10 mouse cellular contexts compared by ENCODE assay signal in the genomic region with DNA sequence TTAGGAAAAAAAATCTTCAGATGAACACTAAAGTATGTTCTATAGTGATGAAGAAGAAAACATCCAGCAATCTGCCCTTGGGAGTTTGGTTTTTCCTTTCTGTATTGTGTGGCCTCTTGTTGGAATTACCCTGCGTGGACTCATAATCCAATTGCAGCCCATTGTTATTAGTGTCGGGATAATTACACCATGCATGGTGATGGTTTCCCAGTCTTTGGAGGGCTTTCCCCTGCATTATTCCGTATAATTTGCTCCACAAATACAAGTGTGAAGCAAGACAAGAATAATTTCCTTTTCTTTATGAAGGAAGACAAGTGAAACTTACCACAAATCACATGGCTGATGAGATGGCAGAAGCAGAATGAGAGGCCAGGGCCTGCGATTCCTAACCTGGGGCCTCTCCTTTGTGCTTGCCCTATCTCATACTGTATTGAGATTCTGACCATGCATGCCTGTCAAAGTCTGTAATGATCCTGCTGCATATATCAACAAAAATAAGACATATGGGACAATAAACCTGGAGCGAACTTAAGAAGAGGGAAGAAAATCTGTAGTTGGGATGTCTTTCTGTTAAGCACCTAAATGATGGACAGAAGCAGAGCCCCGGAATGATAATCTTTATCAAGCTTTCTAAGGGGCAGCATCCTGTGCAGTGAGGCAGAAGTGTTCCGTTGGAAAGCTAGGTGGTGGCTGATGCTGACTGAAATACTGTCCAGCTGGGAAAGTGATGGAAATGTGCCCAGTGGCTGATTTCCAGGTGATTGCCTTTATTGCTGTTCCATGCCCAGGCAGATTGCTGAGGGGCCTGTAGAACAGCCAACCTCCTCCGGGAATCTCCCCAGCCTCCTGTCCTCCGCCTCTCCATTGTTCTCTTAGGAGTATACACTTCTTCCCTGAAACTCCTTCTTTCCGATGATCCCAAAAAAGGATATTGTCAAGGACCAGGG.
DNase-seq lines count a peak whose midpoint lies in the region; ATAC-seq and TF ChIP-seq lines count a peak whose summit lies in the region.
"Had no signal": no experiment of that assay in that cellular context is flagged by ENCODE, and none has a peak within 500 bp of the region (broad histone marks: within the 10 kb centered on the region; RNA-seq: fewer than 3 reads in every experiment).

No protein-coding gene starts in this region.

- no peaks in the 10 kb centered on the region for H3K27me3 ChIP-seq in hindbrain, embryonic 13.5 days
- no peaks in the 10 kb centered on the region for H3K27me3 ChIP-seq in hindbrain, embryonic 11.5 days (ENCODE audit: control insufficient read depth, insufficient read depth, low read length)
- H3K27me3 ChIP-seq in forebrain, postnatal 0 days (ENCODE audit: insufficient read depth, low read length) = no peaks in the 10 kb centered on the region

- H3K4me2 ChIP-seq in hindbrain, embryonic 13.5 days = no peak overlapping the region
- H3K4me2 ChIP-seq in hindbrain, embryonic 11.5 days (replicated peaks; ENCODE audit: low read depth, low read length) = no peak overlapping the region
- H3K4me2 ChIP-seq in forebrain, postnatal 0 days (ENCODE audit: low read depth) = no peak overlapping the region
- H3K4me2 ChIP-seq: lung, embryonic 14.5 days had no signal

- no peak overlapping the region for H3K4me3 ChIP-seq in hindbrain, embryonic 13.5 days
- H3K4me3 ChIP-seq in hindbrain, embryonic 11.5 days (ENCODE audit: low read depth, low read length) = no peak overlapping the region
- no peak overlapping the region for H3K4me3 ChIP-seq in forebrain, postnatal 0 days (ENCODE audit: low read depth, low read length)
- no peak overlapping the region for H3K4me3 ChIP-seq in left cerebral cortex, adult 2 months

- no peak overlapping the region for H3K9ac ChIP-seq in hindbrain, embryonic 13.5 days
- no peak overlapping the region for H3K9ac ChIP-seq in hindbrain, embryonic 11.5 days (ENCODE audit: low read depth, low read length)
- no peak overlapping the region for H3K9ac ChIP-seq in forebrain, postnatal 0 days
- H3K9ac ChIP-seq: lung, embryonic 14.5 days had no signal

- WGBS in hindbrain, embryonic 13.5 days = 63% methylated on average over 10 of the region's 10 CpGs
- 81% methylated on average over 10 of the region's 10 CpGs for WGBS in hindbrain, embryonic 11.5 days
- WGBS in forebrain, postnatal 0 days = 35% methylated on average over 10 of the region's 10 CpGs

- peak overlapping the region; percentile 19 for H3K27ac ChIP-seq in hindbrain, embryonic 13.5 days
- no peak overlapping the region for H3K27ac ChIP-seq in hindbrain, embryonic 11.5 days (ENCODE audit: low read depth, low read length)
- H3K27ac ChIP-seq in forebrain, postnatal 0 days (ENCODE audit: low read depth, low read length) = 0 out of 2 replicates have a peak overlapping the region, but pooled peaks have one; percentile 50
- H3K27ac ChIP-seq in left cerebral cortex, adult 2 months = no peak overlapping the region

- H3K4me1 ChIP-seq in hindbrain, embryonic 13.5 days (replicated peaks) = peaks cover 12% of the 10 kb centered on the region
- H3K4me1 ChIP-seq in hindbrain, embryonic 11.5 days (replicated peaks; ENCODE audit: control insufficient read depth, insufficient read depth, low read length) = no peaks in the 10 kb centered on the region
- 0 out of 2 replicates have a peak, but pooled peaks cover 6% of the 10 kb centered on the region for H3K4me1 ChIP-seq in forebrain, postnatal 0 days (ENCODE audit: insufficient read depth)

- H3K9me3 ChIP-seq in hindbrain, embryonic 13.5 days = no peaks in the 10 kb centered on the region
- no peaks in the 10 kb centered on the region for H3K9me3 ChIP-seq in hindbrain, embryonic 11.5 days (ENCODE audit: control insufficient read depth, low read length)
- H3K9me3 ChIP-seq in forebrain, postnatal 0 days (ENCODE audit: low read length) = no peaks in the 10 kb centered on the region

- DNase-seq in hindbrain, embryonic 11.5 days (ENCODE audit: low spot score) = no peak
- peak; percentile 40 for DNase-seq in Muller cell, postnatal 12 days (ENCODE audit: inconsistent ontology term)
- DNase-seq in brain, embryonic 14.5 days (ENCODE audit: low read depth) = peak; percentile 76
- DNase-seq in forebrain, postnatal 0 days = peak; percentile 44
- no peak for DNase-seq in left cerebral cortex, adult 2 months (ENCODE audit: extremely low spot score in 1 of 2, low spot score in 2 of 2)
- DNase-seq in frontal cortex, postnatal 10 days (ENCODE audit: low spot score in 2 of 2) = no peak
- no peak for DNase-seq in thymus, postnatal 36 days
- DNase-seq: layer of hippocampus, adult 9-11 months; lung, embryonic 14.5 days had no signal

- no peak for TF ChIP-seq POLR2A in brain, embryonic 14.5 days (IDR thresholded peaks at IDR 0.05; ENCODE audit: borderline replicate concordance, extremely low read depth, insufficient read depth, insufficient read length, poor library complexity, severe bottlenecking)

- TF ChIP-seq CTCF in brain, embryonic 14.5 days (IDR thresholded peaks at IDR 0.05; ENCODE audit: borderline replicate concordance, extremely low read depth, insufficient read depth, insufficient read length) = no peak
- TF ChIP-seq CTCF in forebrain, postnatal 0 days (IDR thresholded peaks at IDR 0.05; ENCODE audit: low read depth) = no peak
- TF ChIP-seq CTCF in left cerebral cortex, adult 2 months (IDR thresholded peaks at IDR 0.05) = no peak

- ATAC-seq in hindbrain, embryonic 13.5 days (ENCODE audit: low FRiP score) = no peak
- ATAC-seq in hindbrain, embryonic 11.5 days (ENCODE audit: low FRiP score) = no peak
- peak; percentile 38; the same call in 1 of the 2 replicates for ATAC-seq in forebrain, postnatal 0 days

- intact Hi-C loops in left cerebral cortex, adult 2 months (cut with DNase I) = no loop called here

- H3K36me3 ChIP-seq in hindbrain, embryonic 13.5 days = no peaks in the 10 kb centered on the region
- no peaks in the 10 kb centered on the region for H3K36me3 ChIP-seq in hindbrain, embryonic 11.5 days (ENCODE audit: control insufficient read depth, insufficient read depth, low read length)
- H3K36me3 ChIP-seq in forebrain, postnatal 0 days (ENCODE audit: insufficient read depth) = no peaks in the 10 kb centered on the region

Comparison
In these comparisons a context has a peak if more than half of its experiments do, and no peak if none do; other contexts are left out.
1. H3K27ac ChIP-seq: peak in hindbrain, embryonic 13.5 days (single experiment) and forebrain, postnatal 0 days (single experiment); none in hindbrain, embryonic 11.5 days (single experiment) and left cerebral cortex, adult 2 months (single experiment).
2. DNase-seq: peak in Muller cell, postnatal 12 days (single experiment), brain, embryonic 14.5 days (single experiment) and forebrain, postnatal 0 days (single experiment); none in hindbrain, embryonic 11.5 days (single experiment), left cerebral cortex, adult 2 months (0 of 2), frontal cortex, postnatal 10 days (0 of 2) and thymus, postnatal 36 days (0 of 2).